In genomic region chr10:34328310-34328709, GRCm38 (mm10) we compare ENCODE assay signal across 9 mouse cellular contexts. TPM values are rescaled to one million over a fixed set of nuclear protein-coding genes. Genes with fewer than 3 reads are reported as not detected.
DNase-seq lines count a peak whose midpoint lies in the region; ATAC-seq and TF ChIP-seq lines count a peak whose summit lies in the region.
"Had no signal": no experiment of that assay in that cellular context is flagged by ENCODE, and none has a peak within 500 bp of the region (broad histone marks: within the 10 kb centered on the region; RNA-seq: fewer than 3 reads in every experiment).

No protein-coding gene starts in this region.

- no peaks in the 10 kb centered on the region for H3K27me3 ChIP-seq in forebrain, embryonic 15.5 days
- no peaks in the 10 kb centered on the region for H3K27me3 ChIP-seq in midbrain, embryonic 13.5 days

- no peak overlapping the region for H3K4me2 ChIP-seq in forebrain, embryonic 15.5 days (replicated peaks)
- no peak overlapping the region for H3K4me2 ChIP-seq in midbrain, embryonic 13.5 days (replicated peaks)

- 1% methylated on average over 2 of the region's 2 CpGs for WGBS in forebrain, embryonic 15.5 days
- WGBS in midbrain, embryonic 13.5 days, result 2% methylated on average over 2 of the region's 2 CpGs

- H3K4me1 ChIP-seq in forebrain, embryonic 15.5 days, result no peaks in the 10 kb centered on the region
- H3K4me1 ChIP-seq in midbrain, embryonic 13.5 days (replicated peaks), result no peaks in the 10 kb centered on the region

- H3K36me3 ChIP-seq in forebrain, embryonic 15.5 days, result no peaks in the 10 kb centered on the region
- H3K36me3 ChIP-seq in midbrain, embryonic 13.5 days, result no peaks in the 10 kb centered on the region

- TF ChIP-seq CTCF in brain, embryonic 14.5 days (IDR thresholded peaks at IDR 0.05; ENCODE audit: borderline replicate concordance, extremely low read depth, insufficient read depth, insufficient read length), result peak; percentile 73

- H3K9me3 ChIP-seq in forebrain, embryonic 15.5 days, result no peaks in the 10 kb centered on the region
- H3K9me3 ChIP-seq in midbrain, embryonic 13.5 days, result no peaks in the 10 kb centered on the region

- H3K4me3 ChIP-seq in forebrain, embryonic 15.5 days, result no peak overlapping the region
- H3K4me3 ChIP-seq in midbrain, embryonic 13.5 days (replicated peaks), result no peak overlapping the region
- H3K4me3 ChIP-seq: myocyte had no signal

- intact Hi-C loops in left cerebral cortex, postnatal 36 days (cut with DNase I), result no loop called here

- no peak overlapping the region; the same call in 1 of the 2 replicates for H3K9ac ChIP-seq in forebrain, embryonic 15.5 days (replicated peaks)
- H3K9ac ChIP-seq in midbrain, embryonic 13.5 days (replicated peaks), result no peak overlapping the region

- TF ChIP-seq POLR2A in brain, embryonic 14.5 days (IDR thresholded peaks at IDR 0.05; ENCODE audit: borderline replicate concordance, extremely low read depth, insufficient read depth, insufficient read length, poor library complexity, severe bottlenecking), result no peak

- peak; percentile 68 for ATAC-seq in forebrain, embryonic 15.5 days (replicated peaks)
- ATAC-seq in midbrain, embryonic 13.5 days, result peak; percentile 88

- DNase-seq in layer of hippocampus, adult 11-12 months (ENCODE audit: low spot score), result peak; percentile 58
- DNase-seq in layer of hippocampus, adult 9-10 months (ENCODE audit: low spot score), result no peak
- peak; percentile 80 for DNase-seq in brain, embryonic 14.5 days (ENCODE audit: low read depth)
- DNase-seq in induced T-regulatory cell, adult 2 months (ENCODE audit: low read depth), result peak; percentile 28
- DNase-seq in left cerebral cortex, postnatal 36 days (ENCODE audit: low spot score in 2 of 2), result peak; percentile 19 to 43
- peak; percentile 5 for DNase-seq in yolk sac, embryonic 10.5 days (ENCODE audit: low spot score)

- no peak overlapping the region for H3K27ac ChIP-seq in forebrain, embryonic 15.5 days (replicated peaks)
- no peak overlapping the region for H3K27ac ChIP-seq in midbrain, embryonic 13.5 days

RNA-seq across cellular contexts. Expression of gene Tspyl4, which starts 31.1 kb away (rescaled TPM):
- 140 and 191 TPM in 2 replicates for polyA plus RNA-seq in brain, embryonic 14.5 days (2012; rRNA removed)
- 166 and 196 TPM in 2 replicates for polyA plus RNA-seq in forebrain, embryonic 15.5 days (2015; fragmentation: Nextera tagmentation; extraction: Ambion mirVana)
- 100 to 1,000 TPM; 363 to 401 TPM for total RNA-seq in left cerebral cortex, postnatal 36 days (2021)
- 207 and 216 TPM in 2 replicates for polyA plus RNA-seq in midbrain, embryonic 13.5 days (2015; fragmentation: Nextera tagmentation; extraction: Ambion mirVana)

RNA-seq across cellular contexts. Expression of gene Tspyl1, which starts 46.3 kb away (rescaled TPM):
- polyA plus RNA-seq in brain, embryonic 14.5 days (2012; rRNA removed), result 68.5 and 77.6 TPM in 2 replicates
- polyA plus RNA-seq in forebrain, embryonic 15.5 days (2015; fragmentation: Nextera tagmentation; extraction: Ambion mirVana), result 133 and 134 TPM in 2 replicates
- total RNA-seq in left cerebral cortex, postnatal 36 days (2021), result 100 to 1,000 TPM; 155 to 166 TPM
- polyA plus RNA-seq in midbrain, embryonic 13.5 days (2015; fragmentation: Nextera tagmentation; extraction: Ambion mirVana), result 137 and 142 TPM in 2 replicates
